Mouse (Mus musculus): ENCODE measurements at regions not wholly inside any gene's neighbourhood (a gene's known extent, or its start where the extent isn't known, plus 50 kb on each side); places are given as distances from the start of the nearest gene placed in this dataset.

DNA sequence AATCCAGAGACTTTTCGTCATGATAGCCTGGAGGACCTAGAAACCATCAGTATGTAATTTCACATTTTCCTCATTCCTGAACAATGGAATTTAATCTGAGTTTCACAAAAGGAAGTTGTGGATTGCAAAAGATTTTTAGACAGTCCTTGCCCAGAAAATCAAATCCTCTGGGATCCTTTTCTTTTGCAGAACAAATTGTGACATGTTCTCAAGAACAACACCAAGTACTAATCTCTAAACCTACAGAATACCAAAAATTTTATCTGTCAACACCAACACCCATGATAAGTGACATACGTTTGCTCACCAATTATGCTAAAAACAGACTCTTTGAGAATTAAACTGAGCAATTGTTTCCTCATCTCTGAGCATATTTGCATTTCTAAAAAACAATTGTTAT lies 605.9 kb downstream of the Kcnj2 start:
- ChIA-PET CTCF (no interaction called here), POLR2A (no interaction called here)

DNA sequence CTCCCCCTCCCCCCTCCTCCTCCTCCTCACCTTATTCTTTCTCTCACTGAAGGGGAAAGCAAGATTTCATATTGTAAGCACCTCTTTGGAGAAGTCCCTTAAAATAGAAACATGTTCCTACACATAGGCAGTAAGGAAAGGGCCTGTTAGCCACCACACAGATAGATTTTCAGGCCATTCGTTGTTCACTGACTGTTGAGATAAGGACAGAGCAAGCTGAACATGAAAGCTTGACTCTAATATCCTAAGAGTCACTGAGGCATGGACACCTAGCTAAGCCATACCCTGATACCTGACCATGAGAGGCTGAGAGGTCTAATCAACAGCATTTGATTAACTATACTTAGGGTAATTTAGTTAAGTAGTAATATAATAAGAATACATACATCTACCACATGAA lies 609.7 kb downstream of the Kcnj2 start:
- POLR2A ChIA-PET = interaction anchor here in 1 of 4 experiments (0.8 kb wide), 1 partner anchor 100 kb away, joined by 5 read pairs; no protein-coding TSS in a partner anchor
- CTCF ChIA-PET = no interaction called here

DNA sequence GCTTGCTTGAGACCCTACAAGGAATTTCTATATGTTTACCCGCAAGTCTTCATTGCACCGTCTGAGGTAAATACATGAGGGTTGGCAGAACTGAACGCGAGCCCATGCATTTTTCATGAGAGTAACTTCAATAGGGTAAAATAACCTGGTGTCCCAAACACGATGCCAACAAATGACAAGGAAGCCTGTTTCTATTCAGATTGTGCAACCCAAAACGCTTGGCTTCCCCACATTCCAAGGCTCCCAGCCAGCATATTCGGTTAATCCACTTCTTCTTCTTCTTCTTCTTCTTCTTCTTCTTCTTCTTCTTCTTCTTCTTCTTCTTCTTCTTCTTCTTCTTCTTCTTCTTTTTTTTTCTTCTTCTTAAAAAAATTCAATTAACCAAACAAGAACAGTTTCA lies 616.4 kb downstream of the Kcnj2 start:
- POLR2A ChIA-PET = no interaction called here
- CTCF ChIA-PET = no interaction called here

DNA sequence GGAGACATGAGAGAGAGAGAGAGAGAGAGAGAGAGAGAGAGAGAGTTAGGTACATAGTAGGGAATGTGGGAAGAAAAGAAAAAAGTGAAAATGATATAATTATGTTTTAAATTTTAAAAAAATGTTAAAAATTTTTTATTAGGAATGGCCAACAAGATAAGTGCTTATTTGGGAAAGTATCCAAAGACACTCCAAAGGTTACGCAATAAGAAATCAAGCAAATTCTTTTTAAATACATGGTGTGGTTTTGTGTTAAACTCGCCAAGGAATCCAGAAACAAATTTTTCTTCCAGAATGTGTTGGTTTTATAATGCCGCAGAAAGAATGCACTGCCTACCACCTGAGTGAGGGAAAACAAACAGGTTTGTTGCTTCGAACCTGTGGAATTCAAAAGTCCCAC lies 617.9 kb downstream of the Kcnj2 start:
- CTCF ChIA-PET = no interaction called here

DNA sequence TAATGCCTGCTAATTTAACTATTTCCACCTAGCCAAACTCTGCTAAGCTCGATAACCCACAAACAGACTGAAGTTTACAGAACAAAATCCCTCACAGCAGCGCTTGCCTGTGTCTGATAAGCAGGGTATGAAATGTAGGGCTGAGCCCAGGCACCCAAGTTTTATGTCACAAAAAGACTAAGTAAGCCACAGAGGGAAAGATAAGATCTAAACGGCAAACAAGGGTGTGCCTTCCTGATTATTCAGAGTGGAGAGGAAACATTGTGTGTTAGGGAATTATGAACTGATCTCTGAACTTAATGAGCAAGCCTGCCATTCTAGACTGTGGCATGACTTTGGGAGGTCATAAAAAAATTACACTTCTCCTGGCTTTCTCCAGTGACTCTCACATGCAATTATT lies 621.8 kb downstream of the Kcnj2 start:
- ChIA-PET CTCF (no interaction called here), POLR2A (no interaction called here)

More for the DNA sequence above, 617.9 kb downstream of the Kcnj2 start:
- POLR2A ChIA-PET = no interaction called here

DNA sequence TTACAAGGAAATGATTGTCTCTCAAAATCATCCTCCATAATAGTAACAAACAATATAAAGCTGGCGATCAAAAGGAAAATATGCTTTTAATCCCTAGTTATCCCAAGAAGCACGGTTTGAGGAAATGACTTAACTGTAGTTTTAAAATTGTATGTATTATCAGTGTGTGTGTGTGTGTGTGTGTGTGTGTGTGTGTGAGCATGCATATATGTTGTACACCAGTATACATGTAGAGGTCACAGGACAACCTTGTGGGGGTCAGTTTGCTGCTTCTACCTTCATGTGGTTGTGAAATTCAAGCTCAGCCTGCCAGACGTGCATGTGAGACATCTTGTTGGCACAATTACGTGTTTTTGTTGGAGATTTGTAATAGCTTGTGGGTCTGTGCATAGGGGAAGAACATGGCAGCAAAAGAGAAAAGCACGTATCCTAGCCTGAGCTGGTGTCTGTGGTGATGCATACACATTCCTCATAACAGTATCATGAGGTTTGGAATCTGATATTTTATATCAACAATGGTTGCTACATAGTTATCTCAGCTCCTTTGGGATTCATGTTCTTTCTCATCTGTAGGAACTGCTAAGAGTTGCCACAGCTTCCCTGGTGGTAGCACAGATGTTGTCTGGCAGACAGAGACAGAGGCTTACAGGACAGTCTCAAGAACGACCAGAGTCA lies 622.4 kb downstream of the Kcnj2 start:
- CTCF ChIA-PET = no interaction called here
- POLR2A ChIA-PET = no interaction called here

DNA sequence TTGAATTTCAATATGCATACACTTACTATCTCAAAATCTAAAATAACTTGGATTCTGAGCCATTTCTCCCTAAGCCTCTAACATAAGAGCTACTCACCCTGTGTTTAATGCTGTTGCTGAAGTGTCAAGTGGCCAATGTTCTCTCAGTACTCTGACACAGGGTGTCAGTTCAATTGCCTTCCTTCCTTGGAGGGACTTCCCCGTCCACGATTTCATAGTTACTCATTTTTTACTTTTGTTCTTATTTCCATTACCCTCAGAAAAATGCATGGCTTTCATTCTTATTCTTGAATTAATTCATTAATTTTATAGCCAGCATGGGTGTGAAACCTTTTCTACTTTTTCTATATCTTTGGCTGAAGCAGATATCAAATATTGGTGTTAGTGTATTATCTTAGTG lies 623.9 kb downstream of the Kcnj2 start:
- ChIA-PET CTCF (no interaction called here), POLR2A (no interaction called here)

DNA sequence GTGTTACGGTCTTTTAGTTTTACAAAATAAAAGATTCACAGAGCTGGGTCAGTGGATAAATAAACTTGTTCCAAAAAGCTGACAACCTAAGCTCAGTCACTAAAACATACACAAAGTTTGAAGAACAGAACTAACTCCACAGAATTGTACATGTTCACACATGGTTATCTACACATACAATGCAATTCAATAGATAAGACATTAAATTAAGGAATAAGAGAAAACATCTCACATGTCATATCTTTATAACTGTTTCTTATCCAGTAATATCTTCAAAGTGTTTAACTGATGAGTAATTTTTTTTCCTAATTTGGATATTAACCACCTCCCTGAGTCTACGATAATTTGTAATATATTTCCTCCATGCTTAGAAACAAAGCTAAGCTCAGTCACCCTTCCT lies 625.5 kb downstream of the Kcnj2 start:
- ChIA-PET POLR2A (interaction anchor here in 1 of 4 experiments (0.6 kb wide), 1 partner anchor 427 kb away, joined by 3 read pairs; no protein-coding TSS in a partner anchor), CTCF (no interaction called here)

DNA sequence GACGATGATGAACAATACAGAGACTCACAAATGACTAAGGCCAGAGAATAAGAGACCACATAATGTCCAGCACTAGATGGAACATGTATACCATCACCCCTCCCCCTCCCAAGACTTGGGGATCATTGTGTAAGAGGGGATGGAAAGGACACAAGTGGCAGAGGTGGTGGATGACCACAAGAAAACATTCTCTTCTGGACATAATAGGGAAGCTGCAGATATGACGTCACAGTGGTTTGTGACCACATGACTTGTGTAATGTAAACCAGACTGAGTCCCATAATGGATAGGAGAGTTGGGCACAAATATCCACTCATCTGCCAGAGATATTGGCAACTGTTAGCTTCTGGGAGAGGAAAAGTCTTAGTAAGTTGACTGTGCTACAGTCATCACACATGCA lies 630.7 kb downstream of the Kcnj2 start:
- POLR2A ChIA-PET = interaction anchor here in 1 of 4 experiments (0.7 kb wide), 2 partner anchors 148 to 201 kb away, joined by 3 read pairs; no protein-coding TSS in a partner anchor
- CTCF ChIA-PET = no interaction called here

DNA sequence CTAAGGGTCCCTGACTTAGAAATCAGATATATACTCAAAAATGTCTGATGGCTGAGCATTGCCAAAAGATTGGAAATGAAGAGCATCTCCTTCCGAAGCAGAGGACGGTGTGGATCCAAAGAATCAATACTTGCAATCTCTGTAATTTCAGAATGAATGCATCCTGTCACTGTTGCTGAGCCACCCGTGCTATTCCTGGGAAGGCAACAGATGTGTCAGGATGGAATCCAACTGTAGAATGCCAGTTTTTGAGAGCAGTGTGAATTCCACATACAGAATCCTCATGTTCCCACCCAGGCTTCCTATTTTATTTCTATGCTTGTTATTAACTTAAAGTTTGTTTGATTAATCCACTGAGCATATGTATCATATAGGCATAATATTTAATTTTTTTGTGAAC lies 633.9 kb downstream of the Kcnj2 start:
- POLR2A ChIA-PET = no interaction called here
- CTCF ChIA-PET = no interaction called here

DNA sequence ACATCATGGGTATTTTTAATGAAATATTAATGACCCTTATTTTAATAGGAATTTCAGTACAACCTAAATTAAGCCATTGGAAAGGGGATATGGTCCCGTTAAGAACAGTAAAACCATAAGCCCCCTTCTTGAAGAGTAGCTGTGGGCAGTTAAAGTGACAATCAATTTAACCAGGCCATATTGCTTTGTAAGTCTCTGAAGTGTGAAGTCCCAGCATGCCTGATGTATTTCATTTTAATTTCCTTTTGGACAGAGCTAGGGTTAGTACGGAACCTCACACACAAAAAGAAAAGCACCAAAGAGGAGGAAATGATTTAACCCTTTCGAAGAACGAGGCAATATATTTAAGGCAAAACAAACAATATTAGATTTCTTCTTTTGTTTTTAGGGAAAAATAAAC lies 640.9 kb downstream of the Kcnj2 start:
- ChIA-PET CTCF (no interaction called here), POLR2A (interaction anchor here in 2 of 4 experiments (0.6 to 0.7 kb wide), 2 partner anchors 71 to 1022 kb away, joined by 3 to 5 read pairs; no protein-coding TSS in a partner anchor)

DNA sequence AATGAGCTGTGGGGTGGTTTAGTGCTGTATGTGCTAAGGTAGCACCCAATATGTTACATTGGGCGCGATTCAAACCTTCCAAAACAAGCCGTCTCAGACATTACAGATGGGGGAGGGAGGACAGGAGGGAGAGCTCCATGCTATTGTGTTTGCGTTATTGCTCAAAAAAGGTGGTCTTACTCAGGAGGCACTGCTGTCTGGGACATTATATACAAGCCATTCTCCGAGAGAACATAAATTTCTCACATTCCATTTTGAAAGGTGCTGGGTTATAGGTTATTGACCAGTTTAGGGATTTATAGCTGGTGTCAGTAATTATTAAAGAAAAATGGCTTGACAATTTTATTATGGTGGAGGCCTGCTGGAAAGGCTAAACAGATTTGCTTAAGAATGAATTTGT lies 649.4 kb downstream of the Kcnj2 start:
- CTCF ChIA-PET = no interaction called here
- POLR2A ChIA-PET = no interaction called here

DNA sequence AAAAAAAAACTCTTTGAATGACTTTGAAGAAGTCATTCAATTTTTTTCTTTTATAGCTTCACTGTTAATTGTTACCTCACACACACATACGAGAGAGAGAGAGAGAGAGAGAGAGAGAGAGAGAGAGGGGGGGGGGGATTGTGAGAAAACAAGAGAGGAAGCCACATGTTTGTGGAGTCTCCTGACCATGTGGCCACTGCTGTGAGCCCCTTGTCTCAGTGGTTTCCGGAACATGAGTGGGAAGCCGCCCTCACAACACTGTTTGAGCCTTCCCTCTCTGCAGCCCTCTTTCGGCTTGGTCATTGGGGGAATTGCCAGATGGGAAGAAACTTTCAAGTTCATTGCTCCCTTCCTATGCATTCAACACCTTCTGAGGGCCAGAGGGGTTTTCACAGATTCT lies 656.3 kb downstream of the Kcnj2 start:
- POLR2A ChIA-PET = interaction anchor here in 2 of 4 experiments (0.6 kb wide), 2 partner anchors 48 to 140 kb away, joined by 3 to 9 read pairs; no protein-coding TSS in a partner anchor

DNA sequence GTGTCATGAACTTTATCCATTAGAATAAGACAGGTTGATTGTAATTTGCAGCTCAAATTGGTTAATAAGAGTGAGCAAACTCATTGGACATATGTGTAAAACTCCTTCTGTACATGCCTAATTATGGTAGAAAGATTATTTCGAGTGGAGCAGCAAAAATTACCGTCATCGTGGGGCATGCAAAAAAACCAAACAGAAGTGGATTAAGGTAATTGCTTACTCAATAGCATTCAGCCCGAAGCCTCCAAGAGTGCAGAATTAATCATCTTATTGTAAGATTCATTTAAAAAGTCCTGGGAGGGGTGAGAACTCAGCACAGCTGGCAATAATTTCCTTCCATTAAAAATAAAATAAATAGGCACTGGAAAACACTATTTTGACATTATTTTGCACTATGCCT lies 662.2 kb downstream of the Kcnj2 start:
- ChIA-PET CTCF (no interaction called here), POLR2A (no interaction called here)

More for the DNA sequence above, 656.3 kb downstream of the Kcnj2 start:
- CTCF ChIA-PET = interaction anchor here in 1 of 4 experiments (0.6 kb wide), 1 partner anchor 488 kb away, joined by 3 read pairs; no protein-coding TSS in a partner anchor

DNA sequence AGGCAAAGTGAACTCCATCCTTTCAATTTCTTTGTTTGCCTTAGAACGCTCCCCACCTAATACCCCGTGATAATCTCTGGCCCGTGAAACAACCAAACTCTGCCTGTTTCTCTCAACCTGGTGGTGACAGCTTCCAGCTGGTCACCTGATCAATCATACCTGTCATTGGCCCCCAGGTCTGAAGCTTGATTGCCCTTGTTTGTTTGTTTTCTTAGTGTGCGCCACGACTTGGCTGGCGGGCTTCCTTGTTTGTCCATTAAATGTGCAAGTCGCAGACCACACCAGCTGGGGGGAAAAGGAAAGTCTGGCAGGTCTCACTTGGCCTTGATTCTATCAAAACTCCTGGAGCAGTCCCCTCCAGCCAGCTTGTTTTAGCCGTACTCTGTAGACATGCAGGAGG lies 666.1 kb downstream of the Kcnj2 start:
- CTCF ChIA-PET = no interaction called here
- POLR2A ChIA-PET = no interaction called here

DNA sequence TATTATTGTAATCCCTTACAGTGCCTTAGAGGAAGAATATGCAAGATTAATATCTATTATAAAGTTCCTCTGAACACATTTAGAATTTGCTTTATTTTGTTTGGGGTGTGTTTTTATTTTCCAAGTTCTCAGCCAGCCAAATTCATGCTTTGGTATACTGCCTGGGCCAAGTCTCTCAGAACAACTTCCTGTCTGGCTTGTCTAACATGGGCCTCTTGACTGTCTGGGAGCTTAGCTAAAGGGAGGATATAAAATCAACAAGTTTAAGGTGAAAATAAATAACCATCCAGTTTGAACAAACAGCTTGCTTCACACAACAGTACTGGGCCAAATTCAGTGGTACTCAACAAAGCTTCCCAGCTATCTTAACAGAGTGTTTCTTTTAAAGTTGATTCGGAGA lies 669.5 kb downstream of the Kcnj2 start:
- POLR2A ChIA-PET = no interaction called here
- CTCF ChIA-PET = no interaction called here

DNA sequence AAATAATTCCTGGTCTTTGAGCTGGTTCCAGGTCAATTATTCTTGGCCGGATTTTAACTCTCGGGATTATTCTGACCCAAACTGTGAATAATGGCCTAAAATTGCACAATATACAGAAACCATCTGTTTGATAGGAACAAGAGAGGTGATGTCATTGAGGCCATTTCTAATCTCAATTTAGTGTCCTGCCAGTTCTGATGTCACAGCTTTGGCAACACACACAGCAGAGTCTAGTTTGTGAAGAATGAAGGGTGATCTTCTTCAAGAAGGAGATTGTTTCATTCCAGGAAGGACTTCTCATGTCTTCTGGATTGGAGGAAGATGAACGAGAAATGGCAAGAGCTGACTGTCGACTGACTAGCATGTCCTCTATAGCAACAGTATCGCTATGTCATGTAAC lies 670.0 kb downstream of the Kcnj2 start:
- POLR2A ChIA-PET = no interaction called here
- CTCF ChIA-PET = no interaction called here

DNA sequence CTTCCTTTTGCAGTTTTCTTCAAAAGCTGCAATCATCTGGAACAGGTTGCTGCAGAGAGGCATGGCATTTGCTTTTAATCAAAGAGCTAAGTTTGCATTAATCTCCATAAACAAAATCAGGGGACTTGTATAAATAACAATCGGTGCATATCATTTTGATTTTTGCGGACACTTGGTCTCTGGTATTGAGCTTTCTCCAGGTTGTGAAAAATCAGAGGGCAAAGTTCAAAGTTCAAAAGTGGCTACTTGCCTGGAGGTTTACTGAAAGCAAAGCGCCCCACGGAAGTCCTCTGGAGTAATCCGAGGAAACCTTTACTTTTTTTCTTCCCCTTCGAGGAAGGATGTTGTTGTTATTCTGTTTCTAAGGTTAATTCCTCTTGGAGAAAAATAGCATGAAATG lies 677.4 kb downstream of the Kcnj2 start:
- CTCF ChIA-PET = no interaction called here
- POLR2A ChIA-PET = no interaction called here

DNA sequence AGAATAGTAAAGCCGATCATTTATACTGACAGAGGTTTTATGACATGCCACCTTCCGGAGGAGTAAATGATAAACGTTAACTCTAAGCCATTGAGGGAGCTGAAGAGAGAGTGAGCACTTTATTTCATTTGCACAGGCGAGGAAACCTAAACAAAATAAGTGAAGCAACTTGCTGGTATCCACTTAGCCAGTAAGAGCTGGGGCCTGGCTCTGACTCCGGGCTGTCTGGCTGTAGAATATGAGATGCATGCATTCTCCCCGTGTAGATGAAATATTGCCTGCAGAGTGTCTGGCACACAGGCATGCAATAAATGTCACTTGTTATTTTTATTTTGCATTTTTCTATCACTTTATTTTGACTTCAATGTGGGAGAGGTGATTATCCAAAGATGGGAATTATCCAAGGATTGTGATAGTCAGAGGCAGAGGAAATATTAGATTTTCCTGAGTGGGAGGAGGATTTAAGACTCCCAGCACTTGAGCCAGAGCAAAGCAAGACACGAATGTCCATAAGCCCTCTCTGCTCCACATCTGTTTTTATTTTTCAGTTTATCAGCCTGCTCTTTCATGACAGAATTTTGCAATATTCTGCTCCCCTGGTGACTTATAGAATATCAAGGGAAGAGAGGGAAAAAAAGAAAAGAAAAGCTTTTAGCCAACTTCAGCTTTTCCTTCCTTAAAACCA lies 681.4 kb downstream of the Kcnj2 start:
- CTCF ChIA-PET = no interaction called here
- POLR2A ChIA-PET = no interaction called here

DNA sequence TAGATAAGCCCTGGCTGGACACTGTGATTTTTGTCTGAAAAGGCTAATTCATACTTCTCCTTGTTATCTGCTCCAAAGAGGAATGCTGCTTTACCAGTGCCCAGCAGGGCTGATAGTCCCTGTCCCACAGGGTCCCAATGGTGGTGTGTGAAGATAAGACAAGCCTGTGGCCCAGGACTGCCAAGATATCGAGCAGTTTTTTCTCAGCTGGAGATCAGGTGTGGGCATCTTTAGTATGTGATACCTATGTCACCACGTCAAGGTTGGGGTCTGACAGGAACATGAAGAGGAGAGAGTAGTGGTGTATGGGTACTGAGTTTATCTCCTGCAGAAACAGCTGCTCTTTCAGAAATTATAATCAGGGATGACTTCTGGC lies 682.0 kb downstream of the Kcnj2 start:
- ChIA-PET CTCF (no interaction called here), POLR2A (no interaction called here)

DNA sequence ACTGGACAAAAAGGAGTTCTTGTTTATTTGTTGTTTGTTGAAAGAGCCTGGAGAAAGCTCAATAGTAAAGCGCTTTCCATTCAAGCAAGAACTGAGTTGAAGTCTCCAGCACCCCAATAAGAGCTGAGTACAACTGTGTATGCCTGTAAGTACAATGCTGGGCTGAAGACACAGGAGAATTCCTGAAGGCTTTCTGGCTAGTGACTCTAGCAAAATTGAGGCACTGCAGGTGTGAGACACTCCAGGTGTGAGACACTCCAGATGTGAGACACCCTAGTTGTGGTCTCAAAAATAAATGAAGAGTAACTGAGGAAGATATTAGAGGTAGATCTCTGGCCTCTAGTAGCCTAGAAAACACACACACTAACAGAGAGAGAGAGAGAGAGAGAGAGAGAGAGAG lies 682.5 kb downstream of the Kcnj2 start:
- ChIA-PET CTCF (no interaction called here), POLR2A (no interaction called here)

DNA sequence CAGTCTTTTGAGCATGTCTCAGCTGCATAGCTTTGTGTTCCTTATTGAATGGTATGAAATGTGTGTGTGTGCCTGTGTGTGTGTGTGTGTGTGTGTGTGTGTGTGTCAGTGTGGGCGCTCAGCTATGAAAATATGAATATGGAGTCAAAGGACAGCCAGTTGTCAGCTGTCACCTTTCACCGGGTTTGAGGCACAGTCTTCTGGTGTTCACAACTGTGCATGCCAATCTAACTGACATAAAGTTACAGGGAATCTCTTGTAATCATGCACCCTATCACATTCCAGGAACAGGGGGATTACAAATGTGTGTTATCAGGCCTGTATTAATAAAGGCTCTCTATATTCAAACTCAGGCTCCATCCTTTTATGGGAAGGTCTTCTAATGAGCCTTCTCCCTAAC lies 688.8 kb downstream of the Kcnj2 start:
- ChIA-PET POLR2A (no interaction called here), CTCF (no interaction called here)

Measured in embryonic stem cell, embryonic (primary cell).